ENCODE assay signal across 24 mouse cellular contexts in the genomic region with DNA sequence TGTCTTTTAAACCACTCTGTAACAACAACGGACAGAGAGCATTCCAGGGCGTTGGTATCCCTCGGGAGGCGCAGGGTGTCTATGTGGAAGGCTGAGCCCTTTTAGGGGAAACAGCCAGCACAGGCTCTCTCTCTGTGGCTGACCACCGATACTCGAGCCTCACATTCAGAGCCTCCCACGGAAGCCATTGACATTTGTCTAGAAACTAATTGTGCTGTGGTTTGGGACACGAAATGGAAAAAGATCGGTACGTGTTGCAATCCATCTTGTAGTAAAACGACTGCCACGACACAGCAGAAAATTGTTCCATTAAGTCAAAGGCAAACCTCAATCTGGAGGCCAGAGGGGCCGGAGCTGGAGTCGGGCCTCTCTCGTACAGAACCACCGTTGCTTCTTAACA.
DNase-seq lines count a peak whose midpoint lies in the region; ATAC-seq and TF ChIP-seq lines count a peak whose summit lies in the region.
"Had no signal": no experiment of that assay in that cellular context is flagged by ENCODE, and none has a peak within 500 bp of the region (broad histone marks: within the 10 kb centered on the region; RNA-seq: fewer than 3 reads in every experiment).

No protein-coding gene starts in this region.

- H3K27me3 ChIP-seq in embryonic facial prominence, embryonic 14.5 days (replicated peaks; ENCODE audit: control insufficient read depth, insufficient read depth, low read length), result no peaks in the 10 kb centered on the region
- no peaks in the 10 kb centered on the region for H3K27me3 ChIP-seq in embryonic facial prominence, embryonic 10.5 days (replicated peaks; ENCODE audit: low read depth, poor library complexity, severe bottlenecking)
- no peaks in the 10 kb centered on the region for H3K27me3 ChIP-seq in heart, embryonic 10.5 days (ENCODE audit: insufficient read depth, poor library complexity, severe bottlenecking)
- no peaks in the 10 kb centered on the region for H3K27me3 ChIP-seq in heart, adult 2 months (ENCODE audit: control insufficient read depth, insufficient read depth, low read length)
- H3K27me3 ChIP-seq: embryonic facial prominence, embryonic 12.5 days; embryonic facial prominence, embryonic 15.5 days; forebrain, embryonic 12.5 days had no signal

- no peak for TF ChIP-seq EP300 in heart, adult 2 months (IDR thresholded peaks at IDR 0.05; ENCODE audit: insufficient read depth, low read depth, low read length)

- no peak overlapping the region for H3K4me2 ChIP-seq in embryonic facial prominence, embryonic 14.5 days (ENCODE audit: low read depth, low read length)
- H3K4me2 ChIP-seq: embryonic facial prominence, embryonic 12.5 days; embryonic facial prominence, embryonic 15.5 days; forebrain, embryonic 12.5 days had no signal

- peaks cover 11% of the 10 kb centered on the region; the same call in 1 of the 2 replicates for H3K4me1 ChIP-seq in embryonic facial prominence, embryonic 14.5 days (ENCODE audit: control insufficient read depth, insufficient read depth, low read length)
- H3K4me1 ChIP-seq in embryonic facial prominence, embryonic 10.5 days, result peaks cover 11% of the 10 kb centered on the region; the same call in 1 of the 2 replicates
- H3K4me1 ChIP-seq in heart, embryonic 10.5 days, result peaks cover 4% of the 10 kb centered on the region; the same call in 1 of the 2 replicates
- H3K4me1 ChIP-seq in heart, adult 2 months (ENCODE audit: control insufficient read depth, insufficient read depth, low read length), result peaks cover 1% of the 10 kb centered on the region; the same call in 1 of the 2 replicates
- H3K4me1 ChIP-seq: forebrain, embryonic 12.5 days had no signal

- H3K9me3 ChIP-seq in embryonic facial prominence, embryonic 14.5 days (ENCODE audit: control insufficient read depth, low read length), result no peaks in the 10 kb centered on the region
- no peaks in the 10 kb centered on the region for H3K9me3 ChIP-seq in embryonic facial prominence, embryonic 10.5 days
- no peaks in the 10 kb centered on the region for H3K9me3 ChIP-seq in heart, embryonic 10.5 days
- H3K9me3 ChIP-seq: embryonic facial prominence, embryonic 12.5 days; embryonic facial prominence, embryonic 15.5 days; forebrain, embryonic 10.5 days; forebrain, embryonic 12.5 days had no signal

- intact Hi-C loops in heart, adult 2 months (cut with DNase I), result no loop called here

- H3K4me3 ChIP-seq in embryonic facial prominence, embryonic 14.5 days (ENCODE audit: low read depth, low read length), result no peak overlapping the region
- H3K4me3 ChIP-seq in embryonic facial prominence, embryonic 10.5 days, result no peak overlapping the region
- H3K4me3 ChIP-seq in heart, embryonic 10.5 days, result no peak overlapping the region
- no peak overlapping the region for H3K4me3 ChIP-seq in heart, adult 2 months
- H3K4me3 ChIP-seq: embryonic facial prominence, embryonic 12.5 days; embryonic facial prominence, embryonic 15.5 days; erythroblast, embryonic 14.5 days; forebrain, embryonic 10.5 days; forebrain, embryonic 12.5 days had no signal

- H3K79me2 ChIP-seq in heart, adult 2 months (replicated peaks; ENCODE audit: control insufficient read depth, insufficient read depth, low read length), result no peaks in the 10 kb centered on the region

- no peaks in the 10 kb centered on the region for H3K36me3 ChIP-seq in embryonic facial prominence, embryonic 14.5 days (ENCODE audit: control insufficient read depth, insufficient read depth, low read length)
- H3K36me3 ChIP-seq in embryonic facial prominence, embryonic 10.5 days (replicated peaks), result no peaks in the 10 kb centered on the region
- no peaks in the 10 kb centered on the region for H3K36me3 ChIP-seq in heart, embryonic 10.5 days
- no peaks in the 10 kb centered on the region for H3K36me3 ChIP-seq in heart, adult 2 months (ENCODE audit: control insufficient read depth, insufficient read depth, low read length)
- H3K36me3 ChIP-seq: embryonic facial prominence, embryonic 12.5 days; embryonic facial prominence, embryonic 15.5 days; forebrain, embryonic 10.5 days; forebrain, embryonic 12.5 days had no signal

- H3K9ac ChIP-seq in embryonic facial prominence, embryonic 14.5 days (ENCODE audit: low read depth, low read length), result no peak overlapping the region
- no peak overlapping the region for H3K9ac ChIP-seq in heart, adult 2 months (ENCODE audit: low read depth, low read length)
- H3K9ac ChIP-seq: embryonic facial prominence, embryonic 12.5 days; embryonic facial prominence, embryonic 15.5 days; forebrain, embryonic 12.5 days had no signal

- no peak for ATAC-seq in embryonic facial prominence, embryonic 14.5 days (ENCODE audit: low read depth)
- peak; percentile 62 for ATAC-seq in granulocyte monocyte progenitor cell, adult 5-6 weeks (replicated peaks; ENCODE audit: poor library complexity, severe bottlenecking)
- ATAC-seq: forebrain, embryonic 14.5 days; forebrain, embryonic 16.5 days had no signal

- TF ChIP-seq POLR2A in heart, adult 2 months (IDR thresholded peaks at IDR 0.05; ENCODE audit: insufficient read depth, low read depth, low read length), result no peak

- peak overlapping the region; percentile 33; the same call in 1 of the 2 replicates for H3K27ac ChIP-seq in embryonic facial prominence, embryonic 14.5 days (replicated peaks; ENCODE audit: low read depth, low read length)
- no peak overlapping the region for H3K27ac ChIP-seq in embryonic facial prominence, embryonic 10.5 days (replicated peaks)
- H3K27ac ChIP-seq in heart, embryonic 10.5 days, result no peak overlapping the region
- no peak overlapping the region for H3K27ac ChIP-seq in heart, adult 2 months
- H3K27ac ChIP-seq: embryonic facial prominence, embryonic 12.5 days; embryonic facial prominence, embryonic 15.5 days; forebrain, embryonic 10.5 days; forebrain, embryonic 12.5 days had no signal

- 71% methylated on average over 16 of the region's 16 CpGs for WGBS in embryonic facial prominence, embryonic 14.5 days
- WGBS in embryonic facial prominence, embryonic 10.5 days, result 87% methylated on average over 16 of the region's 16 CpGs
- 83% methylated on average over 16 of the region's 16 CpGs for WGBS in heart, embryonic 10.5 days
- WGBS in heart, adult 2 months, result 68% methylated on average over 16 of the region's 16 CpGs

- DNase-seq in embryonic facial prominence, embryonic 14.5 days (ENCODE audit: low spot score), result peak; percentile 52
- no peak for DNase-seq in embryonic facial prominence, embryonic 10.5 days (ENCODE audit: low spot score)
- DNase-seq in heart, embryonic 10.5 days (ENCODE audit: low spot score), result peak; percentile 46
- no peak for DNase-seq in heart, adult 2 months
- DNase-seq in 416B (ENCODE audit: low read depth), result peak; percentile 33
- DNase-seq in urinary bladder, postnatal 14 days (ENCODE audit: low spot score), result no peak
- no peak for DNase-seq in urinary bladder, postnatal 25 days (ENCODE audit: low spot score)
- DNase-seq: adrenal gland, adult 2 months; adrenal gland, postnatal 10 days; adrenal gland, postnatal 25 days; cerebellum, adult 11 months; cerebellum, adult 18-20 months; cerebellum, adult 8-10 months; cerebellum, adult 9-11 months; cerebellum, postnatal 14 days; embryo, embryonic 11 days had no signal

- TF ChIP-seq CTCF in heart, adult 2 months (IDR thresholded peaks at IDR 0.05), result no peak

Comparison
In these comparisons a context has a peak if more than half of its experiments do, and no peak if none do; other contexts are left out.
1. DNase-seq: peak in embryonic facial prominence, embryonic 14.5 days (single experiment), heart, embryonic 10.5 days (single experiment) and 416B (single experiment); none in embryonic facial prominence, embryonic 10.5 days (single experiment), heart, adult 2 months (0 of 2), urinary bladder, postnatal 14 days (single experiment) and urinary bladder, postnatal 25 days (single experiment).